Mouse (Mus musculus) lung, embryonic 14.5 days (tissue): ENCODE results near the gene Nlrp9a. TPM values are rescaled to one million over a fixed set of nuclear protein-coding genes. Genes with fewer than 3 reads are reported as not detected.
"Not testable (repeated sequence)": the region's sequence is repeated elsewhere in the genome, so short reads cannot be mapped to it uniquely, and the experiment has no call there.

Experiments
- ATAC-seq: fragments of 200-750 bp; cut with Nextera tagmentation; 2 replicates; pipeline ENCODE4 v1.8.0; 2017; ENCODE audit warnings: mild to moderate bottlenecking, moderate TSS enrichment, moderate library complexity; ENCODE audit not compliant: insufficient read depth
- DNase-seq: peaks from one replicate; pipeline ENCODE4 v3.0.0-alpha.2; 2015
- H3K27ac ChIP-seq: fragments of 300-500 bp; sonication (generic); 2 replicates; pipeline ENCODE4 v1.5.1; 2014; ENCODE audit warnings: low read depth, mild to moderate bottlenecking, moderate library complexity
- H3K27me3 ChIP-seq: fragments of 300-500 bp; sonication (generic); 2 replicates; pipeline ENCODE4 v1.6.1; 2014; ENCODE audit warnings: low read length, control low read depth; ENCODE audit not compliant: insufficient read depth
- H3K36me3 ChIP-seq: fragments of 300-500 bp; sonication (generic); 2 replicates; pipeline ENCODE4 v1.6.1; 2014; ENCODE audit warnings: control low read depth; ENCODE audit not compliant: insufficient read depth
- H3K4me1 ChIP-seq: fragments of 300-500 bp; sonication (generic); 2 replicates; pipeline ENCODE4 v1.6.1; 2014; ENCODE audit warnings: antibody characterized with exemption, control low read depth; ENCODE audit not compliant: insufficient read depth
- H3K4me2 ChIP-seq: fragments of 300-500 bp; sonication (generic); 2 replicates; pipeline ENCODE4 v1.6.1; 2014; ENCODE audit warnings: mild to moderate bottlenecking
- H3K4me3 ChIP-seq: fragments of 300-500 bp; sonication (generic); 2 replicates; pipeline ENCODE4 v1.5.1; 2014; ENCODE audit warnings: low read depth, low read length
- H3K9ac ChIP-seq: fragments of 300-500 bp; sonication (generic); 2 replicates; pipeline ENCODE4 v1.6.1; 2014
- H3K9me3 ChIP-seq: fragments of 300-500 bp; sonication (generic); 2 replicates; pipeline ENCODE4 v1.6.1; 2016; ENCODE audit warnings: low read depth, low read length, control low read depth
- CTCF ChIP-seq: IDR thresholded peaks from 2 replicates; pipeline ENCODE4 v1.5.1; 2016; ENCODE audit warnings: antibody characterized with exemption, low read depth
- WGBS: fragments of 180-500 bp; shearing (Covaris S2); extraction: QIAGEN DNeasy Blood & Tissue Kit; methylation state at CpG from one replicate; pipeline ENCODE4 v1.1.7; 2014; 5-methylcytosine and 5-hydroxymethylcytosine counted together
- microRNA-seq: library from miRNA; unstranded; fragments of <30 nt; microRNA quantifications from one replicate; pipeline ENCODE4, GENCODE M21; 2016; ENCODE audit warnings: borderline number of aligned reads
- polyA plus RNA-seq: library from polyadenylated mRNA; unstranded; fragments of >200 nt; fragmentation: Nextera tagmentation; extraction: Ambion mirVana; gene quantifications from 2 replicates; pipeline ENCODE4 v1.2.1, GENCODE M21; 2014

The Nlrp9a gene
- polyA plus RNA-seq = not detected in 2 replicates

GRCm38 (mm10) chr7:26534723-26535122 lies at the start of gene Nlrp9a:
TSS of gene Nlrp9a (plus strand) at chr7:26535023.
- WGBS = 63% methylated on average over 2 of the region's 2 CpGs
- H3K9me3 ChIP-seq, H3K36me3 ChIP-seq, H3K4me3 ChIP-seq, DNase-seq, H3K4me1 ChIP-seq, H3K9ac ChIP-seq, H3K4me2 ChIP-seq, ATAC-seq, H3K27me3 ChIP-seq, H3K27ac ChIP-seq: not testable (repeated sequence)

GRCm38 (mm10) chr7:26489514-26489913 lies 45.3 kb upstream of the Nlrp9a start:
- not testable (repeated sequence) for H3K4me3 ChIP-seq, H3K4me1 ChIP-seq, H3K27me3 ChIP-seq, H3K4me2 ChIP-seq, H3K27ac ChIP-seq, H3K36me3 ChIP-seq, H3K9ac ChIP-seq, H3K9me3 ChIP-seq, ATAC-seq
- WGBS = 74% methylated on average over 18 of the region's 18 CpGs
- peak; percentile 5 for DNase-seq

GRCm38 (mm10) chr7:26589077-26589476 lies 54.3 kb downstream of the Nlrp9a start:
- Histone ChIP-seq H3K9me3 (no peaks in the 10 kb centered on the region), H3K4me1 (no peaks in the 10 kb centered on the region), H3K4me3 (no peak overlapping the region), H3K27ac (no peak overlapping the region), H3K27me3 (no peaks in the 10 kb centered on the region), H3K9ac (no peak overlapping the region), H3K4me2 (no peak overlapping the region), H3K36me3 (no peaks in the 10 kb centered on the region)
- no peak for ATAC-seq
- no peak for DNase-seq
- TF ChIP-seq CTCF = no peak

DNA sequence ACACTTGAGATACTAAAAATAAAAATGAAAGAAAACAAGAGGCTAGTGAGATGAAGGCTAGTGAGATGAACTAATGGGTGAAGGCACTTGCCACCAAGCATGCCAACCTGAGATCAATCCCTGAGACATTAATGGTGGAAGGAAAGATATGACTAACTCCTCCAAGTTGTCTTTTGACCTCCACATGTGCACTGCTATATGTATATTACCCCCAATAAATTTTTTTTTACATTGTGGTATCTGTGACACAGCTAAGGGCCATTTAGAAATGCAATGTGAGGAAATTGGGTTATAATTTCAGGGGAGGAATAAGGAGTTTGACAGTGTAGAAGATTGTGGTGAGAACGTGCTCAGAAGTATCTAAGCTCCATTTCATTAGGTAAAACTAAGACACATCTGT lies 55.0 kb downstream of the Nlrp9a start:
- Histone ChIP-seq H3K4me1 (no peaks in the 10 kb centered on the region), H3K36me3 (no peaks in the 10 kb centered on the region), H3K27me3 (no peaks in the 10 kb centered on the region), H3K27ac (no peak overlapping the region), H3K4me2 (no peak overlapping the region), H3K4me3 (no peak overlapping the region), H3K9ac (no peak overlapping the region), H3K9me3 (no peaks in the 10 kb centered on the region)
- no peak for TF ChIP-seq CTCF
- 65% methylated on average over 1 of the region's 1 CpGs for WGBS
- DNase-seq (no peak), ATAC-seq (no peak)

GRCm38 (mm10) chr7:26618364-26618763 lies 83.5 kb downstream of the Nlrp9a start, which contains the start of gene Vmn1r185:
TSS of gene Vmn1r185 (minus strand) at chr7:26618464.
- 64% methylated on average over 1 of the region's 1 CpGs for WGBS
- H3K27me3 ChIP-seq, DNase-seq, H3K4me3 ChIP-seq, H3K36me3 ChIP-seq, H3K27ac ChIP-seq, ATAC-seq, H3K4me2 ChIP-seq, H3K4me1 ChIP-seq, H3K9me3 ChIP-seq, H3K9ac ChIP-seq: not testable (repeated sequence)

Small RNA genes within 50 kb of the gene (microRNA-seq; reads per million reads assigned to microRNA genes)
- not detected for gene Gm25947

Other genes with a start within 250 kb of the Nlrp9a start
- gene Cyp2a4, start 227.9 kb upstream of the Nlrp9a start, polyA plus RNA-seq = not detected in 2 replicates
- not detected in 2 replicates for gene Nlrp9c, start 131.3 kb upstream of the Nlrp9a start, polyA plus RNA-seq
- gene Nlrp4a, start 99.9 kb upstream of the Nlrp9a start, polyA plus RNA-seq = not detected in 2 replicates
- not detected in 2 replicates for gene Vmn1r185, start 83.4 kb downstream of the Nlrp9a start, polyA plus RNA-seq
- gene Cyp2b23, start 151.4 kb downstream of the Nlrp9a start, polyA plus RNA-seq = not detected in 2 replicates
- 0.08 TPM in 1 of 2 replicates, not detected in the other for gene Cyp2b19, start 222.1 kb downstream of the Nlrp9a start, polyA plus RNA-seq